Mouse (Mus musculus) left cerebral cortex, adult 9 months (tissue): ENCODE data around the gene B3galnt1.

Source experiments
- DNase-seq, 2 experiments: peaks; one replicate each; pipeline ENCODE4 v3.0.0; 2022; ENCODE audit warnings: low spot score in 2 of 2

Gene B3galnt1

DNA sequence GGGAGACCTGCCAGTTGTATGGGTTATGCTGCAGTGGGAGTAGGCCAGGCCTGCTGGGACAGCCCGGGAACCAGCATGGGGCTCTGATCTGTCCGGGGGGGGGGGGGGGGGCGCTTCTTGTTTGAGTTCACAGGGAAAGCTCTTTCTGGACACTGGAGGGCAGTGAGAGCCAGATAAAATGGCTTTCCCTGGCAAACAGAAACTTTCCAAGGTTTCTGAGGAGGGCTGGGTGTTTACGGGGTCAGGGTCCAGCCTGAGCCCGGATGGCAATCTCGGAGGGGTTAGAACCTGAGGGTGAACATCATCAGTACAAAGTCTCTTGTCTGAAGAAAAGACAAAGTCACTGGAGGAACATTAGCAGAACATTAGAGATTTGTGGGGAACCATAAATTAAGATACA lies 35.4 kb downstream of the B3galnt1 start:
- DNase-seq: no peak

- DNase-seq: no peak
Observed at GRCm38 (mm10) chr3:69561686-69562085, 37.1 kb downstream of the B3galnt1 start.

- no peak for DNase-seq
Observed at GRCm38 (mm10) chr3:69559975-69560330, 38.8 kb downstream of the B3galnt1 start.

GRCm38 (mm10) chr3:69559316-69559974 lies 39.3 kb downstream of the B3galnt1 start:
- no peak for DNase-seq

GRCm38 (mm10) chr3:69556092-69556778 lies 42.5 kb downstream of the B3galnt1 start:
- no peak for DNase-seq

DNA sequence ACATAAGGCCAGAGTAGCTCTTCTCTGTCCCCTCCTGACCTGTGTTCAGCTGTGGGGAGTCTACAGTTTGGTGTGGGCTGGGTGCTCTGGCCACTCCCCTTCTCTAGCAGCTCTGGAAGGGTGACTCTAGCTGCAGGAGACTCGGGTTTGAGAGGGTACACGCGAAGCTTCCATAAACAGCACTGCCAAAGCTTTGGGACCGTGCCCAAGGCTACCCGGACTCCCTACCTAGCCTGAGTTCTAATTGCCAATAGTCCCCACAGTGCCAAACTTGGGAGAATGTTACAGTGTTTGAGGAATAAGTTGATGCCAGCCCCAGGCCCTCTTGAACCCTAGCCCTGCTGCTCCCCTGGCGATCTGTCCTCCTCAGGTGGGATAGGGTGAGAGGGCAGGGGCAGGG lies 43.2 kb downstream of the B3galnt1 start:
- DNase-seq: no peak

DNA sequence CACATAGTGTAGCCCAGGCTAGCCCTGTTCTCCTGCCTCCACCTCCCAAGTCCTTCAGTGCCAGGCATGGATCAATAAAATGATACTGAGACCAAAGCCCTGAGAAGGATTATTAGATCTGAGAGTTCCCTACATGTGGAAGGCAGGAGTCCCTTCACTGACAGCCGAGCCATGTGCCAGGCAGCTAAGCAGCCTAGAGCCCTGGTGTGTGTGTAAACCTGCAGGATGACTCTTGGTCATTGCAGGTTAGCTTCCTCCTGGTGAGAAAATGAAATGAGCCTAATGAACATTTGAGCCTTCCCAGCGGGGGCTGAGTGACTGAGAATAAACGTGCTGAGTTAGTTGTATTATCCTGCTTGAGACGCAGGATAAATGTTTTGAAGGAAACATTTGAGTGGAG lies 49.2 kb downstream of the B3galnt1 start:
- no peak for DNase-seq

- no peak for DNase-seq
Observed at GRCm38 (mm10) chr3:69548704-69549455, 49.9 kb downstream of the B3galnt1 start.

DNA sequence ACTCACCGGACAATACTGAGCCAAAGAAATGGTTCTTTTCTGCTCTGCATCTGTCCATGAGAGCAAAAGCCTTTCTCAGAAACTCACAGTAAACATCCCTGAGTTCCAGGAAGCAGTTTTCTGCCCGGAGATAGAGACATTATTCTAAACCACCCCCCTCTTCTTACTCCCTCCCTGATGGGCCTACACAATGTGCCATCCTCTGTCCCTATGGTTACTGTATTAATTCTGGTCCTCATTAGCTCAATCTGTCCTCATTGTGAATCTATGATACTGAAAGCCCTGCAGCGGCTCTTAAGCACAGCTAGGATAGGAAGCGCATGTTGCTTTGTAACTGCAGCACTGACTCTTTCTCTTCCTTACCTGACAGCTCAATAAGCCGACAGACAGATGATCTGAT lies 53.7 kb downstream of the B3galnt1 start:
- no peak for DNase-seq

- no peak for DNase-seq
Observed at GRCm38 (mm10) chr3:69543730-69544129, 55.0 kb downstream of the B3galnt1 start.

- peak; percentile 51 to 61 for DNase-seq
Observed at GRCm38 (mm10) chr3:69542962-69543361, 55.8 kb downstream of the B3galnt1 start.

DNA sequence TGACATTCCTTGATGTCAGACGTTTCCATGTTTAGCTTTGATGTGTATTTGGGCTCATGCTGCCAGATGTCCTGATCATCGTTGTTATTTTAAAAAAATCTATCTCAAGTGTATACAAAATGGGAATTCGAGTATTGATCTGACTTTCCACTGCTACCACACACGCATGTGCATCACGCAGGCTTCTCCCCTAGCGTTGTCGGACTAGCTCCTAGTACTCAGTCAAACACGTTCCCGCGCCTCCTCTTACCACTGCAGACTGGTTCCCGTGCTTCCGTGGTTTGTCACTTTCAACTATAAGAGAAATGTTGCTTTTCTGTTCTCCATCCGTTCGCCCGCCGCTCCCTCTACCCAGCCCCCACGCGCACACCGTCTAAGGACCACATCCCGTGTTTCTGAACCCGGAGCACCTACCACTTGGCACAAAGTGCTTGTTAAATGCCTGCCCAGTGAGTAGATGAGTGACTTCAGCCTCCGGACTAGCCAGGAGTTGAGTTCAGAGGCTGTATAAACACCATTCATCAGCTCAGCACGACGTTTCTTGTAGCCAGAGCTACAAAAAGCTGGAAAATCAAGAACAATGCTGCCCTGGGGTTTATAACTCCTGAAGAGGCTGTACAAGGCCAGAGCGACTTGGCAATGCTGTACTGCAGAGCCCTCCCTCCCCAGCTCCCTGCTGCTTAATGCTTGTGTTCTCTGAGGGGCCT lies 62.7 kb downstream of the B3galnt1 start:
- DNase-seq: no peak

DNA sequence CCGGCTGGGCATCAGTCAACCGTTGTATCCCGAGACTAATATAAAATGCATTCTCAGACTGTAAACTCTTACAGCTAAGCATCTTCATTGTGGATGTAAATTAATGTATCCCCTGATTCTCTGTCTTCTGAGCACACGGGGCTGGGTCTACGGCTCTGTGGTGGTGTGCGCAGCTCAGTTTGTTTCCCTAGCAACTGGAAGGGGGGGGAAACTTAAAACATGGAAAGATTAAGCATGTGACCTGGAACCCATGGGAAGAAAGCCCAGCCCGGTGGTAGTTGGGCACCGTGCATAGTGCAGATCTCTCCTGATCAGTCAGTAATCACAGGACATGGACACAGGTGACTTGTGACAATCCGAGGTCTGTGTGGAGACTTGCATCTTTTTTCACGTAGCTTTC lies 63.3 kb downstream of the B3galnt1 start:
- no peak for DNase-seq

DNA sequence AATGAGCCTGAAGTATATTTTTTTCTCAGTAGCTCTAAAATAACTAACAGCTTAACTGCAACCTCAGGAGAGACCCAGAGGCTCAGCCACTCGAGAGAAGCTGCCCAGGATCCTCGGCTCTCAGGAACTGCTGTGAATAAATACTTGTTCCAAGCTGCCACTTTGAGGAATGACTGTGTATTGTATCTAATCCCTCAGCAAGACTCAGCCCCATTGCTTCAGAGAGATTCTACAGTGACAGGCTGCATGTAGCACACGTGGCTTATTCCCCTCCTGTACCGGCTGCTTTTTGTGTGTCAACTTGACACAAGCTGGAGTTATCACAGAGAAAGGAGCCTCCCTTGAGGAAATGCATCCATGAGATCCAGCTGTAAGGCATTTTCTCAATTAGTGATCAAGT lies 66.1 kb downstream of the B3galnt1 start:
- DNase-seq: no peak

- DNase-seq: no peak
Observed at GRCm38 (mm10) chr3:69531511-69531910, 67.2 kb downstream of the B3galnt1 start.

DNA sequence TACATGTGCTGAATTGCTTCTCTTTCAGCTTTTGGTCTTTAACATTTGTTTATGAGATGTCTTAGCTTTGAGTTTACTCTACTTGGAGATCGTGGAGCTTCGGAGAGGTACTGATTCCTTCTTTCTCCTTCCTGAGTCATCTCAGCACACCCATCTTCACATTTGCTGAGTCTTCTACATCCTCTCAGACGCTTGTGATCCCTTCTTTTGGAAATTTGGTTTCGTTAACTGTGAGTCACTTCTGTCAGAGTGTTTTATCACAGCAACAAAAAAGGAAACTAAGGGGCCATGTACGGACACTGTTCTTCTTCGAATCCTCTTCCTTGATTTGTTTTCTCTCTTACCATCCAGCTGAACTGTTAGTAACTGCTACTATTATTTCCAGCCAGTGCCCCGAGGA lies 69.2 kb downstream of the B3galnt1 start:
- DNase-seq: no peak

GRCm38 (mm10) chr3:69527384-69527783 lies 71.4 kb downstream of the B3galnt1 start:
- DNase-seq: no peak

DNA sequence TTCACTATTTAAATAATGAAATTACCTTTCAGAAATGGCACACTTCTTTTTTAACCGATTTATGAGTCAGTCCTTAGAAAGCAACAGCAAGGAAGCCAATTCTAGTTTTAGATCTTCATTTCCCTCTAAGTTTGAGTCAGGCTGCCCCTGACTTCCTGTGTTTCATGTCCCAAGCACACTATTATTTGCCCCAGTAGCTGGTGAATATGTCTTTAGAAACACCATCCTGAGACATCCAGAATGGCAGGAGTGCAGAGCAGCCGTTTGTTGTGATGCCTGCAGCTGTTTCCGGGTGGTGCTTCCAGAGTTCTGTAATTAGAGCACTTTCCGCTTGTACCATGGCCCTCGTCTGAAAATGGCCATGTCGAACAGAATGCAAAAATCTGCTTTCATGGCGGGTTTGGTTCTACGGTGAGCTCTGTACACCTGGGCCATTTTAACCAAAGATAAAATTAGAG lies 73.7 kb downstream of the B3galnt1 start:
- no peak for DNase-seq

DNA sequence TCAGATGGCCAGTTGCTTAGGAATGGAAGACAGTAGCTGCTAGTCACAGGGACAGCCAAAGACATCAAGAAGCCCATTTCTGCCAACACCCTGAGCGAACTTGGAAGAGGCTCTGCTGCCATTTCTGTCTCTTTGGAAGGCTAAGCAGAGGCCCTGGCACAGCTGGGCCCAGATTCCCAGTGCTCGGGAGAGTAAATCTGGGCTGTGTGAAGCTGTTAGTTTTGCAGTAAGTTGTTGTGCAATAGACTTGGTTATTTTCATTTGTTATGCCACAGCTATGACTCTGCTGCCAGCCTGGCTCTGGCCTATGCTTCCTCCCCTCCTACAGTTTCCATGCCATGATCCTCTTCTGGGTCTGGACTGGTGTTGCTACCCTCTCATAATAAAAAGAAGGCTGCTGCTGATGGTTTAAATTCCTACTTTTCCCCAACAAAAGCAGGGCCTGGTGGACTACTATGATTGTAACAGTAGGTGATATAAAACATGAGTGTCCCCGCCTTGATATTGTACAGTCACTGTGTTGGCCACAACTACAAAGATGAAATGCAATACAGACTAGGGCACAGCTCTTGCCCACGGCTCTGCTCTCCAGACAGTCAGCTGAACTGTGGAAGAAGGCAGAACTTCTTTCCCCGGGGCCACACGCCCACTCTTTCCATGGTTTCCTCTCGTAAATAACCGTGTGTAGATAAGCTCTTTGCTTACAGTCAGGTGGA lies 74.2 kb downstream of the B3galnt1 start:
- DNase-seq: no peak
